Mouse (Mus musculus): ENCODE measurements around the gene Rab5b. TPM values are rescaled to one million over a fixed set of nuclear protein-coding genes. Genes with fewer than 3 reads are reported as not detected.

The Rab5b gene
- 100 TPM for polyA plus RNA-seq (2014; fragmentation: Illumina TruSeq; extraction: RNeasy Lipid Tissue Mini Kit (QIAGEN cat#74804); ENCODE audit: low read depth, low replicate concordance)

GRCm38 (mm10) chr10:128695992-128696807, at the start of gene Rab5b:
Gene Rab5b (minus strand): TSS chr10:128696264.

GRCm38 (mm10) chr10:128744680-128745601, 48.9 kb upstream of the Rab5b start, which contains the start of gene Dgka:
Gene Dgka (minus strand): TSS chr10:128744855.

DNA sequence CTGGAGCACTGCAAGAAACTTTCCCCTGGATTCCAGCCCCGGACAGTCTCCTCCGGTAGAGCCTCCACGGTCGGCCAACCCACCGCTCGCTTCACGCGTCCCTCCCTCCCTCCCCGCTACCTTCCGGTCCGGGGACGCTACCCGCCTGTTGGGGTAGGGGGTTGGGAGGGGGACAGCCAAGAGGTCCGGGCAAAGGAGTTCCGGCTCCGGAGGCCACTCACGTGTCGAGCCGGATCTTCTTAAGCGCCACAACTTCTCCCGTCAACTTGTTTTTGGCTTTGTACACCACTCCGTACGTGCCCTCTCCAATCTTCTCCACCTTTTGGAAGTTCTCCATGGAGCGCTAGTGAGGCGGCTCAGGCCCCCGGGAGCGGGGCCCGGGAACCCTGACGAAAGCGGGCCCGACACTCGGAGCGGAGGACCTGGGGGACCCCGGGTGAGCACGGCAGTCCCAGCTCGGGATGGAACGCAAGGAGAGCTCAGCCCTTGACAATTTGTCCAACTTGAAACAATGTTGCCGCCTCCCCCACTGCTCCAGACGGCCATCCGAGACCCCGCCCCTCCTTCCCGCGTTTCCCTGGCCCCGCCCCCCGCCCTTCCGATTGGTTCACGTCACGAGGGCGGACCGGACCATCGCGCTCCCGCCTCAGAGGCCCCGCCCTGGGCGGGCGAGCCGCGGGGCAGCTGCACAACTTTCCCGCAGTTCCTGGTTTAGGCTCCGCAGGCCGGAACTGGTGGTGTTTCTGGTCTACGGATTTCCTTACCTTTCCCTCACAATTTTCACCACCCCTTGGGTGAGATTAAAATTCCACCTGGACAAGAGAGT, 8.6 kb upstream of the Rab5b start, which contains the start of gene Cdk2:
TSS of gene Cdk2 (minus strand) at position 541 of the 826 bp plus-strand sequence.

GRCm38 (mm10) chr10:128703895-128704294, 7.8 kb upstream of the Rab5b start, which contains the start of gene Pmel:
Gene Pmel (plus strand): TSS chr10:128704195.

DNA sequence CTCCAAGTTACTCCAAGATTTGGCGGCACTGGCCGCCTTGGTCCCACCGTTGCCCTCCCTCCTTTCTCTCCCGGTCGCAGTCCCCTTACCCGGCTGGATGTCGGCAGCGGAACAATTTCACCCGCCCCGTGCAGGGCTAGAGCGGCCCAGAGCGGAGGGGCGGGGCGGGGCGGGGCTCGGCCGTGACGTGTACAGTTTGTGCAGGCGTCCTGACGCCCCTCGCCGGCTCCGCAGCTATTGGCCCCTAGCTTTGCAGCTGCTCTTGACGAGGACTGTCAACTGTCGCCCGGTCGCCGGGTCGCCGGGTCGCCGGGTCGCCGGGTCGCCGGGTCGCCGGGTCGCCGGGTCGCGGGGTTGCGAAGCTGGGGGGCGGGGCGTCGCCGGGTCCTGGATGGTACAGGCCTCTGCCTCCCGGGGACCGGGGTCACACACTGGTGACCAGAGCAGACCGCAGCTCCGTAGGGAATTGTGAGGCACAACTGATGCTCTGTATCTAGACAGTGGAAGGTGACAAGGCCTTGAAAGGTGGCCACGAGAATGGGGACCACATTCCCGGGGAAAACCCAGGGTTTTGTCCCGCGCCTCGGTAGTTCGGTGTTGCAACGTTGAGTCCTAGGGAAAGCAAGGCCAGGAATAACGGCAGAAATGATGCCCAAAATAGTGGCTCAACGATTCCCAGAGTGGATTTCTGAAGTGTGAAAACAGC, 22.1 kb downstream of the Rab5b start, which contains the start of gene Suox:
TSS of gene Suox (minus strand) at position 311 of the 706 bp plus-strand sequence.

DNA sequence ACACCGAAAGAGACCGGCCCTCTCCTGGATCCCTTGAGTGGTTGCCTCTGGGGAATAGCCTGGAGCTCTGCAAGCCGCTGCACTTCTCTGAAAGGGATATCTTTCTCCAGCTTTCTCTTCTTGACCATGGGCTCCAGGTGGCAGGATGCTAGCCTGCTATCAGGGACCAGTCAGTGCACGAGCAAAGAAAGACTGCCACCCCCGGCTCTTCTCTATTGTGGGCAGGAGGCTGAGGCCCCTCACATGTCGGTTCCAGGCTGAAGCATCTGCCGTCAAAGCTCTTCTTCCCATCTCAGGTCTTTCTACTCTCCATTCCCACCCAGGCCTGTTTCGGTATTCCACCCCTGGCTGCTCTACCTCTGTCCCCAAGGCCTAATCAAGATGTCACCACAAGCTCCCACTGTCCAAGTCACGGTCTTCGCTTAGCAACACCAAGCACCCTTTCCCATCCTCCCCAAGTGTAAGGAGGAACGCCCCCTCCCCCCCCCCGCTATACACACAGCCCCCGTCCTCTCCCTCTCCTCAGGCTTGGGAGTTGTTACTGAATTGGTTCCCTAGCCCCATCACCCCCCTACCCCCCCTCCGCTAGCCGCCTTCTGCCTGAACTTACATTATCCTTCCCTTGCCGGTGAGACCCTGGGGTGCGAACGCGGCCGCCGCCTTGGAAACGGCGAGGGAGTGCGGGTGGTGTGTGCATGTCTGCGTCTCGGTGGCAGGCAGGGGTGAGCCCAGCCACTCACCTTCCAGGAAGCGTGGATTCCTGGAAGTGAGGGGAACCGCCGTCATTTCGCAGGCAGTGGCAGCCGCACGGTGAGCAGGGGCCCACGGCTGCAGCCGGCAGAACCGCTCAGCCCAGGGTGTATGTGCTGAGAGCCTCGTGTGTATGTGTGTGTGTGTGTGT, 50.7 kb downstream of the Rab5b start, which contains the start of gene Ikzf4:
TSS of gene Ikzf4 (minus strand) at position 881 of the 901 bp plus-strand sequence.

Other genes with a start within 250 kb of the Rab5b start
- gene Smarcc2, start 237.0 kb downstream of the Rab5b start, polyA plus RNA-seq (2014; fragmentation: Illumina TruSeq; extraction: RNeasy Lipid Tissue Mini Kit (QIAGEN cat#74804); ENCODE audit: low read depth, low replicate concordance), result 52.5 TPM
- gene Myl6, start 202.1 kb downstream of the Rab5b start, polyA plus RNA-seq (2014; fragmentation: Illumina TruSeq; extraction: RNeasy Lipid Tissue Mini Kit (QIAGEN cat#74804); ENCODE audit: low read depth, low replicate concordance), result 157 TPM
- gene Myl6b, start 197.6 kb downstream of the Rab5b start, polyA plus RNA-seq (2014; fragmentation: Illumina TruSeq; extraction: RNeasy Lipid Tissue Mini Kit (QIAGEN cat#74804); ENCODE audit: low read depth, low replicate concordance), result not detected
- 6.7 TPM for gene Esyt1, start 170.4 kb downstream of the Rab5b start, polyA plus RNA-seq (2014; fragmentation: Illumina TruSeq; extraction: RNeasy Lipid Tissue Mini Kit (QIAGEN cat#74804); ENCODE audit: low read depth, low replicate concordance)
- 1.0 TPM for gene Zc3h10, start 148.5 kb downstream of the Rab5b start, polyA plus RNA-seq (2014; fragmentation: Illumina TruSeq; extraction: RNeasy Lipid Tissue Mini Kit (QIAGEN cat#74804); ENCODE audit: low read depth, low replicate concordance)
- gene Rpl41, start 147.0 kb downstream of the Rab5b start, polyA plus RNA-seq (2014; fragmentation: Illumina TruSeq; extraction: RNeasy Lipid Tissue Mini Kit (QIAGEN cat#74804); ENCODE audit: low read depth, low replicate concordance), result 31.9 TPM
- 83.2 TPM for gene Pa2g4, start 130.3 kb downstream of the Rab5b start, polyA plus RNA-seq (2014; fragmentation: Illumina TruSeq; extraction: RNeasy Lipid Tissue Mini Kit (QIAGEN cat#74804); ENCODE audit: low read depth, low replicate concordance)
- 177 TPM for gene Erbb3, start 106.6 kb downstream of the Rab5b start, polyA plus RNA-seq (2014; fragmentation: Illumina TruSeq; extraction: RNeasy Lipid Tissue Mini Kit (QIAGEN cat#74804); ENCODE audit: low read depth, low replicate concordance)
- 10.0 TPM for gene Rps26, start 69.5 kb downstream of the Rab5b start, polyA plus RNA-seq (2014; fragmentation: Illumina TruSeq; extraction: RNeasy Lipid Tissue Mini Kit (QIAGEN cat#74804); ENCODE audit: low read depth, low replicate concordance)
- gene Ikzf4, start 50.3 kb downstream of the Rab5b start, polyA plus RNA-seq (2014; fragmentation: Illumina TruSeq; extraction: RNeasy Lipid Tissue Mini Kit (QIAGEN cat#74804); ENCODE audit: low read depth, low replicate concordance), result 0.60 TPM
- 5.9 TPM for gene Suox, start 22.2 kb downstream of the Rab5b start, polyA plus RNA-seq (2014; fragmentation: Illumina TruSeq; extraction: RNeasy Lipid Tissue Mini Kit (QIAGEN cat#74804); ENCODE audit: low read depth, low replicate concordance)
- gene Pmel, start 7.9 kb upstream of the Rab5b start, polyA plus RNA-seq (2014; fragmentation: Illumina TruSeq; extraction: RNeasy Lipid Tissue Mini Kit (QIAGEN cat#74804); ENCODE audit: low read depth, low replicate concordance), result not detected
- 21.9 TPM for gene Cdk2, start 8.8 kb upstream of the Rab5b start, polyA plus RNA-seq (2014; fragmentation: Illumina TruSeq; extraction: RNeasy Lipid Tissue Mini Kit (QIAGEN cat#74804); ENCODE audit: low read depth, low replicate concordance)
- 76.1 TPM for gene Dgka, start 48.6 kb upstream of the Rab5b start, polyA plus RNA-seq (2014; fragmentation: Illumina TruSeq; extraction: RNeasy Lipid Tissue Mini Kit (QIAGEN cat#74804); ENCODE audit: low read depth, low replicate concordance)
- 0.95 TPM for gene Pym1, start 51.6 kb upstream of the Rab5b start, polyA plus RNA-seq (2014; fragmentation: Illumina TruSeq; extraction: RNeasy Lipid Tissue Mini Kit (QIAGEN cat#74804); ENCODE audit: low read depth, low replicate concordance)
- 7.0 TPM for gene Mmp19, start 94.6 kb upstream of the Rab5b start, polyA plus RNA-seq (2014; fragmentation: Illumina TruSeq; extraction: RNeasy Lipid Tissue Mini Kit (QIAGEN cat#74804); ENCODE audit: low read depth, low replicate concordance)
- gene Dnajc14, start 107.8 kb upstream of the Rab5b start, polyA plus RNA-seq (2014; fragmentation: Illumina TruSeq; extraction: RNeasy Lipid Tissue Mini Kit (QIAGEN cat#74804); ENCODE audit: low read depth, low replicate concordance), result 61.1 TPM
- gene Tmem198b, start 108.1 kb upstream of the Rab5b start, polyA plus RNA-seq (2014; fragmentation: Illumina TruSeq; extraction: RNeasy Lipid Tissue Mini Kit (QIAGEN cat#74804); ENCODE audit: low read depth, low replicate concordance), result 8.0 TPM
- 258 TPM for gene Sarnp, start 121.1 kb upstream of the Rab5b start, polyA plus RNA-seq (2014; fragmentation: Illumina TruSeq; extraction: RNeasy Lipid Tissue Mini Kit (QIAGEN cat#74804); ENCODE audit: low read depth, low replicate concordance)
- 259 TPM for gene Ormdl2, start 125.4 kb upstream of the Rab5b start, polyA plus RNA-seq (2014; fragmentation: Illumina TruSeq; extraction: RNeasy Lipid Tissue Mini Kit (QIAGEN cat#74804); ENCODE audit: low read depth, low replicate concordance)
- 2.7 TPM for gene Gdf11, start 195.5 kb upstream of the Rab5b start, polyA plus RNA-seq (2014; fragmentation: Illumina TruSeq; extraction: RNeasy Lipid Tissue Mini Kit (QIAGEN cat#74804); ENCODE audit: low read depth, low replicate concordance)
- gene Cd63, start 204.7 kb upstream of the Rab5b start, polyA plus RNA-seq (2014; fragmentation: Illumina TruSeq; extraction: RNeasy Lipid Tissue Mini Kit (QIAGEN cat#74804); ENCODE audit: low read depth, low replicate concordance), result 777 TPM
- gene Rdh5, start 226.6 kb upstream of the Rab5b start, polyA plus RNA-seq (2014; fragmentation: Illumina TruSeq; extraction: RNeasy Lipid Tissue Mini Kit (QIAGEN cat#74804); ENCODE audit: low read depth, low replicate concordance), result 3.9 TPM
- gene Bloc1s1, start 227.8 kb upstream of the Rab5b start, polyA plus RNA-seq (2014; fragmentation: Illumina TruSeq; extraction: RNeasy Lipid Tissue Mini Kit (QIAGEN cat#74804); ENCODE audit: low read depth, low replicate concordance), result not detected
- 4.2 TPM for gene Itga7, start 237.6 kb upstream of the Rab5b start, polyA plus RNA-seq (2014; fragmentation: Illumina TruSeq; extraction: RNeasy Lipid Tissue Mini Kit (QIAGEN cat#74804); ENCODE audit: low read depth, low replicate concordance)